Comparison of ENCODE assay signal across 21 mouse cellular contexts in the genomic region with DNA sequence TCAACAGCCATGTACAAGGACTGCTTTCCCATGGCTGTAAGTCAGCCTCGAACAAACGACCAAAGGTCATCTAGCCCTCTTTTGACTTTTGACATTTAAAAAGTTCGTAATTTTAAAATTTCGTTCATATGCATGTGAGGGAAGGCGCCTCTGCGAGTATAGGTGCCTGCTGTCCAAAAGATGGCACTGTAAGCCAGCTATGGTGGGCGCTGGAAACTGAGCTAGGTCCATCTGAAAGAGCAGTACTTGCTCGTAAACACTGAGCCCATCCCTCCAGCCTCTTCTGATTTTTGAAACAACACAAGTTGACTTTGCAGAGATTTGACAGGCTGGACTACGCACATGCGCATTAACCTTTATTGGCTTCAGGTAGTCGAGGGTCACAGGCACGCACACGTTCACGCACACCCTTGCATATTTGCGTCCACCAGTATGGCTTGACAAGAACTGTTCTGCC. TPM values are rescaled to one million over a fixed set of nuclear protein-coding genes. Genes with fewer than 3 reads are reported as not detected.
DNase-seq lines count a peak whose midpoint lies in the region; ATAC-seq and TF ChIP-seq lines count a peak whose summit lies in the region.
"Had no signal": no experiment of that assay in that cellular context is flagged by ENCODE, and none has a peak within 500 bp of the region (broad histone marks: within the 10 kb centered on the region; RNA-seq: fewer than 3 reads in every experiment).

A gene (plus strand): TSS at position 407 of the 457 bp plus-strand sequence.

- H3K27ac ChIP-seq in hindbrain, postnatal 0 days: no peak within 1 kb of the TSS
- H3K27ac ChIP-seq in hindbrain, embryonic 10.5 days: no peak within 1 kb of the TSS
- no peak within 1 kb of the TSS for H3K27ac ChIP-seq in midbrain, embryonic 14.5 days (replicated peaks; ENCODE audit: low read depth, low read length)
- H3K27ac ChIP-seq in midbrain, embryonic 16.5 days (ENCODE audit: low read length): no peak within 1 kb of the TSS
- H3K27ac ChIP-seq in ES-Bruce4 (ENCODE audit: insufficient read depth, low read length): no peak within 1 kb of the TSS
- no peak within 1 kb of the TSS for H3K27ac ChIP-seq in forebrain, embryonic 16.5 days (ENCODE audit: low read length)
- H3K27ac ChIP-seq: hindbrain, embryonic 15.5 days had no signal

- DNase-seq in hindbrain, postnatal 0 days (ENCODE audit: low spot score): peak; percentile 23
- no peak for DNase-seq in hindbrain, embryonic 10.5 days (ENCODE audit: low spot score)
- DNase-seq in midbrain, embryonic 14.5 days: peak; percentile 23
- DNase-seq in embryo, embryonic 10 days (ENCODE audit: low spot score): peak; percentile 12
- no peak for DNase-seq in yolk sac, embryonic 10.5 days (ENCODE audit: low spot score)
- DNase-seq: cerebellum, adult 11-12 months; heart, adult 11 months; layer of hippocampus, adult 9-11 months; liver; right cerebral cortex, postnatal 4 days had no signal

- no peak within 1 kb of the TSS for H3K4me3 ChIP-seq in hindbrain, postnatal 0 days (ENCODE audit: low read length)
- no peak within 1 kb of the TSS for H3K4me3 ChIP-seq in hindbrain, embryonic 10.5 days
- H3K4me3 ChIP-seq in midbrain, embryonic 14.5 days (replicated peaks; ENCODE audit: low read depth, low read length): no peak within 1 kb of the TSS
- no peak within 1 kb of the TSS for H3K4me3 ChIP-seq in midbrain, embryonic 16.5 days (ENCODE audit: low read depth, low read length)
- H3K4me3 ChIP-seq in ES-Bruce4 (ENCODE audit: low read depth, low read length): no peak within 1 kb of the TSS
- no peak within 1 kb of the TSS for H3K4me3 ChIP-seq in forebrain, embryonic 16.5 days (replicated peaks; ENCODE audit: low read length)
- H3K4me3 ChIP-seq: hindbrain, embryonic 15.5 days had no signal

- no peaks in the 10 kb centered on the region for H3K4me1 ChIP-seq in hindbrain, postnatal 0 days (ENCODE audit: insufficient read depth, low read length)
- peaks cover 5% of the 10 kb centered on the region for H3K4me1 ChIP-seq in hindbrain, embryonic 10.5 days (replicated peaks)
- no peaks in the 10 kb centered on the region for H3K4me1 ChIP-seq in midbrain, embryonic 14.5 days (ENCODE audit: control insufficient read depth, insufficient read depth, low read length)
- H3K4me1 ChIP-seq in midbrain, embryonic 16.5 days (ENCODE audit: control insufficient read depth, insufficient read depth, low read length): no peaks in the 10 kb centered on the region
- no peaks in the 10 kb centered on the region for H3K4me1 ChIP-seq in ES-Bruce4 (ENCODE audit: control insufficient read depth, insufficient read depth, low read length)
- H3K4me1 ChIP-seq in forebrain, embryonic 16.5 days (replicated peaks; ENCODE audit: control insufficient read depth, insufficient read depth, low read length): no peaks in the 10 kb centered on the region
- H3K4me1 ChIP-seq: hindbrain, embryonic 15.5 days had no signal

- 81% methylated on average over 15 of the region's 15 CpGs for WGBS in hindbrain, postnatal 0 days
- WGBS in hindbrain, embryonic 10.5 days: 79% methylated on average over 15 of the region's 15 CpGs
- 82% methylated on average over 15 of the region's 15 CpGs for WGBS in midbrain, embryonic 14.5 days
- WGBS in midbrain, embryonic 16.5 days: 78% methylated on average over 15 of the region's 15 CpGs
- 87% methylated on average over 15 of the region's 15 CpGs for WGBS in forebrain, embryonic 16.5 days

- peak; percentile 45 for TF ChIP-seq CTCF in hindbrain, postnatal 0 days (IDR thresholded peaks at IDR 0.05; ENCODE audit: low read depth)
- peak; percentile 32 for TF ChIP-seq CTCF in ES-Bruce4 (IDR thresholded peaks at IDR 0.05; ENCODE audit: low read depth, low read length)

- no peaks in the 10 kb centered on the region for H3K36me3 ChIP-seq in hindbrain, postnatal 0 days (ENCODE audit: insufficient read depth, low read length)
- no peaks in the 10 kb centered on the region for H3K36me3 ChIP-seq in hindbrain, embryonic 10.5 days
- no peaks in the 10 kb centered on the region for H3K36me3 ChIP-seq in midbrain, embryonic 14.5 days (ENCODE audit: control insufficient read depth, insufficient read depth, low read length)
- no peaks in the 10 kb centered on the region for H3K36me3 ChIP-seq in midbrain, embryonic 16.5 days (ENCODE audit: control insufficient read depth, insufficient read depth, low read length)
- no peaks in the 10 kb centered on the region for H3K36me3 ChIP-seq in ES-Bruce4 (ENCODE audit: control insufficient read depth, insufficient read depth, low read length, poor library complexity, severe bottlenecking)
- H3K36me3 ChIP-seq in forebrain, embryonic 16.5 days (ENCODE audit: control insufficient read depth, insufficient read depth): no peaks in the 10 kb centered on the region

- no peaks in the 10 kb centered on the region for H3K27me3 ChIP-seq in hindbrain, postnatal 0 days (ENCODE audit: insufficient read depth, low read length)
- no peaks in the 10 kb centered on the region for H3K27me3 ChIP-seq in hindbrain, embryonic 10.5 days (ENCODE audit: insufficient read depth, poor library complexity, severe bottlenecking)
- H3K27me3 ChIP-seq in midbrain, embryonic 14.5 days (ENCODE audit: control insufficient read depth, insufficient read depth, low read length): no peaks in the 10 kb centered on the region
- no peaks in the 10 kb centered on the region for H3K27me3 ChIP-seq in midbrain, embryonic 16.5 days (ENCODE audit: control insufficient read depth, insufficient read depth, low read depth, low read length)
- H3K27me3 ChIP-seq in ES-Bruce4 (ENCODE audit: control insufficient read depth, insufficient read depth, low read length, poor library complexity, severe bottlenecking): no peaks in the 10 kb centered on the region
- no peaks in the 10 kb centered on the region for H3K27me3 ChIP-seq in forebrain, embryonic 16.5 days (replicated peaks; ENCODE audit: control insufficient read depth, insufficient read depth, low read length)
- H3K27me3 ChIP-seq: hindbrain, embryonic 15.5 days had no signal

- ATAC-seq in hindbrain, postnatal 0 days: no peak
- no peak for ATAC-seq in midbrain, embryonic 14.5 days (ENCODE audit: low FRiP score, low TSS enrichment)
- no peak for ATAC-seq in midbrain, embryonic 16.5 days
- ATAC-seq in forebrain, embryonic 16.5 days: no peak
- ATAC-seq: CD4-positive, CD25-positive, alpha-beta regulatory T cell, adult 4 months; forebrain, embryonic 14.5 days had no signal

- no peaks in the 10 kb centered on the region for H3K9me3 ChIP-seq in hindbrain, postnatal 0 days (ENCODE audit: low read length)
- no peaks in the 10 kb centered on the region for H3K9me3 ChIP-seq in hindbrain, embryonic 10.5 days
- no peaks in the 10 kb centered on the region for H3K9me3 ChIP-seq in midbrain, embryonic 14.5 days (ENCODE audit: control insufficient read depth, low read length)
- no peaks in the 10 kb centered on the region for H3K9me3 ChIP-seq in midbrain, embryonic 16.5 days (replicated peaks; ENCODE audit: control insufficient read depth, low read length, poor library complexity, severe bottlenecking)
- no peaks in the 10 kb centered on the region for H3K9me3 ChIP-seq in ES-Bruce4 (replicated peaks; ENCODE audit: control insufficient read depth, insufficient read depth, low read length, poor library complexity, severe bottlenecking)
- H3K9me3 ChIP-seq in forebrain, embryonic 16.5 days (ENCODE audit: control insufficient read depth, low read length): no peaks in the 10 kb centered on the region
- H3K9me3 ChIP-seq: hindbrain, embryonic 15.5 days had no signal

- no peak within 1 kb of the TSS for H3K4me2 ChIP-seq in hindbrain, postnatal 0 days (ENCODE audit: low read depth, low read length)
- no peak within 1 kb of the TSS for H3K4me2 ChIP-seq in midbrain, embryonic 14.5 days (ENCODE audit: low read length)
- H3K4me2 ChIP-seq in midbrain, embryonic 16.5 days (ENCODE audit: low read length): no peak within 1 kb of the TSS
- H3K4me2 ChIP-seq in forebrain, embryonic 16.5 days (ENCODE audit: low read length): no peak within 1 kb of the TSS
- H3K4me2 ChIP-seq: hindbrain, embryonic 15.5 days had no signal

- H3K9ac ChIP-seq in hindbrain, postnatal 0 days (replicated peaks; ENCODE audit: low read length): no peak within 1 kb of the TSS
- no peak within 1 kb of the TSS for H3K9ac ChIP-seq in midbrain, embryonic 14.5 days (replicated peaks; ENCODE audit: low read length)
- H3K9ac ChIP-seq in midbrain, embryonic 16.5 days (ENCODE audit: low read depth, low read length): no peak within 1 kb of the TSS
- H3K9ac ChIP-seq in ES-Bruce4 (ENCODE audit: low read depth, poor library complexity, severe bottlenecking): no peak within 1 kb of the TSS
- H3K9ac ChIP-seq in forebrain, embryonic 16.5 days (replicated peaks; ENCODE audit: low read depth, low read length): no peak within 1 kb of the TSS
- H3K9ac ChIP-seq: hindbrain, embryonic 15.5 days had no signal

- TF ChIP-seq EP300 in ES-Bruce4 (IDR thresholded peaks at IDR 0.05; ENCODE audit: insufficient read depth, low read depth, low read length): no peak

- no peak for TF ChIP-seq POLR2A in ES-Bruce4 (IDR thresholded peaks at IDR 0.05; ENCODE audit: insufficient read depth, low read length)

RNA-seq across cellular contexts. Expression of the gene that starts here (rescaled TPM):
- 0.21 TPM in 1 of 2 replicates, not detected in the other for total RNA-seq in hindbrain, postnatal 0 days (2014; rRNA removed)
- 0.09 and 0.30 TPM in 2 replicates for polyA plus RNA-seq in hindbrain, postnatal 0 days (2015; fragmentation: Nextera tagmentation; extraction: Ambion mirVana)
- polyA plus RNA-seq in hindbrain, embryonic 10.5 days (2016; fragmentation: Nextera tagmentation; extraction: Ambion mirVana): not detected in 2 replicates
- polyA plus RNA-seq in midbrain, embryonic 14.5 days (2014; fragmentation: Nextera tagmentation; extraction: Ambion mirVana): not detected in 2 replicates
- 0.22 TPM in 1 of 2 replicates, not detected in the other for polyA plus RNA-seq in midbrain, embryonic 16.5 days (2015; fragmentation: Nextera tagmentation; extraction: Ambion mirVana)
- 0.40 TPM in 1 of 2 replicates, not detected in the other for polyA plus RNA-seq in ES-Bruce4 (2011; ENCODE audit: insufficient read depth, insufficient read length, low read depth, missing spikeins)
- polyA plus RNA-seq in forebrain, embryonic 16.5 days (2015; fragmentation: Nextera tagmentation; extraction: Ambion mirVana): 0.15 TPM in 1 of 2 replicates, not detected in the other
- total RNA-seq: common myeloid progenitor, adult 5-6 weeks; megakaryocyte-erythroid progenitor cell, adult 5-6 weeks had no signal
- polyA plus RNA-seq: CD4-positive, CD25-positive, alpha-beta regulatory T cell, adult 4 months; heart, embryonic 16.5 days; kidney, embryonic 16.5 days; lung, embryonic 16.5 days had no signal

Comparison
In these comparisons a context has a peak if more than half of its experiments do, and no peak if none do; other contexts are left out.
1. Peak in DNase-seq in hindbrain, postnatal 0 days; RNA of the gene not detected or under 1 TPM.
2. Peak in DNase-seq in midbrain, embryonic 14.5 days; RNA of the gene not detected or under 1 TPM.